In the genomic region with DNA sequence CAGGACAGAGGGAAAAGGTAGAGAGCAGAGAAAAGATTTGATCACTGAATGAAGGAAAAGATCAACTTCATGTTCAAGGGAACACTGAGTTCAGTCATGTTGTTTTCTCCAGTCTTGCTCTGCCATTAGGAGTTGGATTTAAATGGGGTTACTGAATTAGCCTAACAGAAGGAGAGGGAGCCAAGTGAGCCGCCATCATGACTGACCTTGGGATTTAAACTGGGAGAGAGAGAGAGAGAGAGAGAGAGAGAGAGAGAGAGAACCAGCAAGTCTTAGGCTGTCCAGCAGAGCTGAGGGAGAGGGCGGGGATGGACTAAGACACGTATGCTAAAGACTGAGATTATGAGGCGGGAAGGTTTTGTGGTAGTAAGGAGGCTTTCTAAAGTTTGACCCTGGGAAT, we compare ENCODE assay signal across 42 mouse cellular contexts. TPM values are rescaled to one million over a fixed set of nuclear protein-coding genes. Genes with fewer than 3 reads are reported as not detected.
"Had no signal": no experiment of that assay in that cellular context is flagged by ENCODE, and none has a peak within 500 bp of the region (broad histone marks: within the 10 kb centered on the region; RNA-seq: fewer than 3 reads in every experiment).

No protein-coding gene starts in this region.

- H3K4me2 ChIP-seq: heart, embryonic 11.5 days; heart, embryonic 12.5 days; heart, embryonic 13.5 days; heart, embryonic 15.5 days; hindbrain, embryonic 12.5 days; hindbrain, embryonic 13.5 days; hindbrain, embryonic 14.5 days; hindbrain, embryonic 15.5 days; intestine, embryonic 15.5 days had no signal

- H3K4me3 ChIP-seq: heart, embryonic 12.5 days; heart, embryonic 13.5 days; heart, embryonic 15.5 days; hindbrain, embryonic 10.5 days; hindbrain, embryonic 12.5 days; hindbrain, embryonic 13.5 days; hindbrain, embryonic 15.5 days; intestine, embryonic 15.5 days; layer of hippocampus, adult 2 months; left cerebral cortex, adult 2 months had no signal

- H3K36me3 ChIP-seq: heart, embryonic 15.5 days; hindbrain, embryonic 10.5 days; hindbrain, embryonic 12.5 days; hindbrain, embryonic 13.5 days; hindbrain, embryonic 15.5 days; intestine, embryonic 15.5 days had no signal

- H3K9ac ChIP-seq: heart, embryonic 12.5 days; heart, embryonic 13.5 days; heart, embryonic 15.5 days; hindbrain, embryonic 12.5 days; hindbrain, embryonic 13.5 days; hindbrain, embryonic 14.5 days; hindbrain, embryonic 15.5 days; intestine, embryonic 15.5 days had no signal

- DNase-seq: heart, postnatal 10 days; heart, postnatal 14 days; heart, postnatal 36 days; heart, postnatal 4 days; kidney, adult 11 months; kidney, adult 18-20 months; kidney, adult 2 months; kidney, adult 8-10 months; kidney, adult 9 months; kidney, postnatal 10 days; kidney, postnatal 14 days; kidney, postnatal 25 days; kidney, postnatal 36 days; kidney, postnatal 4 days; layer of hippocampus, adult 9-11 months; layer of hippocampus, postnatal 36 days had no signal

- ATAC-seq: hindbrain, embryonic 16.5 days; hindbrain, postnatal 0 days; inflammation-experienced regulatory T-cells, adult 6 months; intestine, embryonic 15.5 days; intestine, embryonic 16.5 days; intestine, postnatal 0 days had no signal

- H3K4me1 ChIP-seq: hindbrain, embryonic 10.5 days; hindbrain, embryonic 12.5 days; hindbrain, embryonic 13.5 days; hindbrain, embryonic 15.5 days; intestine, embryonic 15.5 days had no signal

- H3K9me3 ChIP-seq: heart, embryonic 12.5 days; heart, embryonic 13.5 days; heart, embryonic 15.5 days; hindbrain, embryonic 10.5 days; hindbrain, embryonic 12.5 days; hindbrain, embryonic 13.5 days; hindbrain, embryonic 15.5 days; intestine, embryonic 15.5 days had no signal

- H3K27me3 ChIP-seq: heart, embryonic 12.5 days; heart, embryonic 13.5 days; heart, embryonic 15.5 days; hindbrain, embryonic 12.5 days; hindbrain, embryonic 13.5 days; hindbrain, embryonic 15.5 days; intestine, embryonic 15.5 days had no signal

- H3K27ac ChIP-seq: heart, embryonic 13.5 days; heart, embryonic 15.5 days; hindbrain, embryonic 10.5 days; hindbrain, embryonic 12.5 days; hindbrain, embryonic 13.5 days; hindbrain, embryonic 14.5 days; hindbrain, embryonic 15.5 days; hindbrain, postnatal 0 days; intestine, embryonic 15.5 days; kidney, postnatal 0 days; layer of hippocampus, adult 2 months; left cerebral cortex, adult 2 months had no signal

RNA-seq across cellular contexts. Expression of a gene that starts 24.2 kb away (rescaled TPM):
- polyA plus RNA-seq: heart, embryonic 11.5 days; heart, embryonic 12.5 days; heart, embryonic 13.5 days; heart, embryonic 14.5 days; heart, embryonic 15.5 days; heart, embryonic 16.5 days; heart, postnatal 0 days; hindbrain, embryonic 10.5 days; hindbrain, embryonic 11.5 days; hindbrain, embryonic 12.5 days; hindbrain, embryonic 13.5 days; hindbrain, embryonic 14.5 days; hindbrain, embryonic 15.5 days; hindbrain, embryonic 16.5 days; hindbrain, postnatal 0 days; inflammation-experienced regulatory T-cells, adult 6 months; intestine, embryonic 14.5 days; intestine, embryonic 15.5 days; intestine, embryonic 16.5 days; intestine, postnatal 0 days; kidney, adult 2 months; kidney, embryonic 14.5 days; kidney, embryonic 16.5 days; kidney, postnatal 0 days; large intestine, adult 2 months had no signal
